Mouse (Mus musculus) brain, embryonic 14.5 days (tissue): ENCODE measurements around the gene 1700008O03Rik.

Experiments
- CTCF ChIP-seq: fragments of 200-500 bp; IDR thresholded peaks from 2 replicates; pipeline ENCODE4 v1.5.1; 2012; ENCODE audit warnings: inconsistent platforms, mild to moderate bottlenecking, moderate library complexity, borderline replicate concordance; ENCODE audit not compliant: insufficient read depth, insufficient read length; ENCODE audit errors: extremely low read depth
- POLR2A ChIP-seq: fragments of 200-500 bp; IDR thresholded peaks from 2 replicates; pipeline ENCODE4 v1.6.1; 2012; ENCODE audit warnings: mild to moderate bottlenecking, inconsistent platforms, borderline replicate concordance; ENCODE audit not compliant: poor library complexity, insufficient read depth, insufficient read length, severe bottlenecking; ENCODE audit errors: extremely low read depth

DNA sequence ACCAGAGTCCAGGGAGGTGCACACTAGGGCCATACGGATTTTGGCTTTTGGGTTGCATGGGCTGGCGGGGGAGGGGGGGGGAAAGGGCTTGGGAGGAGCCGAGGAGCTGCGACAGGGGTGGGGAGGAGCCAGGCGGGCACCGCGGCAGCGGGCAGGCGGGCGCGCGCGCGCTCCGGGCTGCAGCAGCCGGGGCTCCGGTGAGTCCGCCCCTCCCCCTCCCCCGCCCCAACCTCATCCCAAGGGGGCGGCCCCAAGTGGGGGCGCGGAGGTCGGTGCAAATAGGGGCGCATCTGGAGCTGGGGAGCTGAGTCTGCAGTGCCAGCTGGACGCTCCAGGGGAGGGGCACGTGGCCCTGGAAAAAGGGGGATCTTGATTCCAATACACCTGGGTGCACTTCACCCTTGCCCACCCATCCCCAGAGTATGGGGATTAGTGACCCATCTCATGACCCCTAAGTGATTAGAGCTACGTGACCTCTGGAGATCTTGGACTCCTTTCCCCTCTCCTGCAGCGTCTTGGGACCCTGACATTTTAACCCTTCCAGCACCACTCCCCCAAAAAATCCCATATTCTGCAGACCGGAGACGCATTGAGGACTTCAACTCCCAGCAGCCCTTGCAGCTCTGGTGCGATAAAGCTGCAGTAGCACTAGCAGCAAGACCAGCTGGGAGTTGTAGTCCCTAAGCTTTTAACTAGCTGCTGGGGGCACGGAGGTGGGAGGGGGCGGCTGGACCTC lies 1.5 kb downstream of the 1700008O03Rik start, which contains the start of gene Syt3:
- TF ChIP-seq CTCF (no peak), POLR2A (no peak)
